Mouse (Mus musculus): ENCODE results near the gene Exo5. TPM values are rescaled to one million over a fixed set of nuclear protein-coding genes. Genes with fewer than 3 reads are reported as not detected.

The Exo5 gene
- total RNA-seq, 2 experiments from 2014 or later: 10.1 to 13.3 TPM

GRCm38 (mm10) chr4:120880731-120881432 lies 43.9 kb downstream of the Exo5 start:
- intact Hi-C loops (cut with DNase I): no loop called here
- peak in 1 of 2 experiments; percentile 67 for DNase-seq (ENCODE audit: low spot score in 2 of 2)

DNA sequence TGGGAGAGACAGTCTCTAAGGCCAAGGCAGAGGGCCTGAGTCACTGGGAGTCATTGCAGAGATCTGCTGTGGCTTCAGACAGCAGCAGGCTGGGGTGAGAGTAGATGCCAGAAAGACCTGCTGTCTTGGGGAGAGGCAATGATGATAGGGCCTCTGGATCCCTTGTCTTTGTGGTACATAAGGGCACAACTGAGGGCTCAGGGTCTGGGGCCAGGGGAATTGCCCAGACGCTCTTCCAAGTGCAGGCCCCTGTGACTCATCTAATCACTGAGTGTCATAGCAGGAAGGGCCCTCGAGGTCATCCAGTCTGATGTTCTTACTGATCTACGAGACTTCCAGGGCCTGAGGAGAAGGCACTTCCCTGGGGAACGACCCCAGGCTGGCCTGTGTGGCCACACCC lies 45.4 kb downstream of the Exo5 start:
- no peak for DNase-seq (ENCODE audit: low spot score in 2 of 2)
- intact Hi-C loops (cut with DNase I): no loop called here

DNA sequence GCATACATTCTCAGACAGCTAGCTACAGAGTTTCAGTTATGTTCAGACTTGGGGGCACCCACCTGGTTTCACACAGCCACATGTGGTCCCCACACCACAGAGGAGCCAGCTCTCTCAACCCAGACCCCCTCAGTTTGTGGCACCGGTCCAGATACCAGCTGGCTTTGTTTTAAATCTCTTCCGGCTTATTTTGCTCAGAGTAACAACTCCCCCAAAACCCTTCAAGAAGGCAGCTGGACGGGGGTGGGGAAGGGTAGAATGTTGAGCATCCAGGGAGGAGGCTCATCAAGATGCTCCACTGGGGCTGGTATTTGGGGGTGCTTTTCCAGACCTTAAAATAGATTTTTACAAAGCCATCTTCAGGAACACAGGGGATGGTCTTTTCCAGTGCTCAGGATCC lies 46.1 kb downstream of the Exo5 start:
- DNase-seq (ENCODE audit: low spot score in 2 of 2): peak in 1 of 2 experiments; percentile 84
- intact Hi-C loops (cut with DNase I): no loop called here

DNA sequence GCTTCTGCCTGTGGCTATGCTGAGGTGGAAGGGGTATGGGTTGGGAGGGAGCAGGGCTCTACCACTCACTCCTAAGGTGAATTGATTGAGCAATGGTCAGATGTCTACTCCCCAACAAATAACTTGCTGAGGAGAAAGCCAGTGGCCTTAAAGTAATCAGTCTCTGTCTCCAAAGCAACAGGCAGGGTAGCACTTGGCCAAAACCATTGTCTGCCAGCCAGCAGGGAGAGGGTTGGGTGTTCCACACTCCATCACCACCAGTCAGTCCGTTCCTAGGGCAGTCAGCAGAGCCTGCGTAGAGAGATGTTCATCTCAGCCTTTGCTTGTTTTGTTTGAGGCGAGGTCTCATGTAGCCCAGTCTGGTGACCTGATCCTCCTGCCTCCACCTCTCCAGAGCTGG lies 48.9 kb downstream of the Exo5 start:
- no peak for DNase-seq (ENCODE audit: low spot score in 2 of 2)
- intact Hi-C loops (cut with DNase I): no loop called here

Small RNA genes lying within 50 kb of the gene (microRNA-seq; reads per million reads assigned to microRNA genes)
- 3.2 to 4.7 reads per million in 2 experiments for gene Mir7015

Other genes starting within 250 kb of the Exo5 start
- 1 to 10 TPM; 7.4 to 8.5 TPM for gene Kcnq4, start 176.4 kb downstream of the Exo5 start, total RNA-seq (2021)
- 10 to 100 TPM; 44.0 to 47.9 TPM for gene Nfyc, start 93.4 kb downstream of the Exo5 start, total RNA-seq (2021)
- 100 to 1,000 TPM in 1 of 2 experiments, 10 to 100 TPM in 1; 94.9 to 115 TPM for gene Rims3, start 70.2 kb downstream of the Exo5 start, total RNA-seq (2021)
- 1 to 10 TPM; 1.1 to 1.6 TPM for gene Zfp69, start 26.7 kb upstream of the Exo5 start, total RNA-seq (2021)
- 100 to 1,000 TPM; 188 to 194 TPM for gene Smap2, start 92.2 kb upstream of the Exo5 start, total RNA-seq (2021)
- gene Col9a2, start 114.4 kb upstream of the Exo5 start, total RNA-seq (2021): 1 to 10 TPM; 5.2 to 5.5 TPM
- gene Zmpste24, start 173.2 kb upstream of the Exo5 start, total RNA-seq (2021): 10 to 100 TPM; 25.4 to 26.1 TPM
- not detected for gene Tmco2, start 184.2 kb upstream of the Exo5 start, total RNA-seq (2021)